Mouse (Mus musculus) heart, adult 8-10 months (tissue): Measurements from ENCODE around the gene Cnbp. TPM values are rescaled to one million over a fixed set of nuclear protein-coding genes. Genes with fewer than 3 reads are reported as not detected.

Experiments used
- DNase-seq: peaks from one replicate; pipeline ENCODE4 v3.0.0; 2022; ENCODE audit warnings: low spot score
- total RNA-seq, 4 experiments: library from RNA; stranded (reverse); gene quantifications; 2 replicates each; pipeline ENCODE4 v1.2.4; 2022

The Cnbp gene
- total RNA-seq, 4 experiments from 2014 or later: 315 to 376 (median 329) TPM

- no peak for DNase-seq
These were observed 44.9 kb downstream of the Cnbp start for GRCm38 (mm10) chr6:87806028-87806427.

GRCm38 (mm10) chr6:87805448-87805847 lies 45.5 kb downstream of the Cnbp start:
- DNase-seq: no peak

- no peak for DNase-seq
These were observed 46.0 kb downstream of the Cnbp start for GRCm38 (mm10) chr6:87804886-87805285.

- no peak for DNase-seq
These were observed 46.9 kb downstream of the Cnbp start for GRCm38 (mm10) chr6:87804036-87804435.

GRCm38 (mm10) chr6:87802462-87802861 lies 48.4 kb downstream of the Cnbp start:
- no peak for DNase-seq

GRCm38 (mm10) chr6:87799576-87799975 lies 51.3 kb downstream of the Cnbp start:
- no peak for DNase-seq

GRCm38 (mm10) chr6:87797321-87797720 lies 53.6 kb downstream of the Cnbp start:
- DNase-seq: no peak

GRCm38 (mm10) chr6:87796251-87796880 lies 54.5 kb downstream of the Cnbp start:
- DNase-seq: no peak

- DNase-seq: no peak
These were observed 55.3 kb downstream of the Cnbp start for GRCm38 (mm10) chr6:87795385-87796150.

GRCm38 (mm10) chr6:87793821-87794510 lies 56.9 kb downstream of the Cnbp start:
- no peak for DNase-seq

Other genes starting within 250 kb of the Cnbp start
- gene Aplf, start 178.9 kb downstream of the Cnbp start, total RNA-seq: 1 to 10 TPM; 2.2 to 3.0 (median 2.7) TPM
- gene Efcc1, start 120.2 kb downstream of the Cnbp start, total RNA-seq: 1 to 10 TPM in 3 of 4 experiments, under 1 TPM in 1; 0.53 to 1.2 (median 1.1) TPM
- gene Gp9, start 73.0 kb downstream of the Cnbp start, total RNA-seq: 1 to 10 TPM in 3 of 4 experiments, under 1 TPM in 1; 0.81 to 3.6 (median 1.6) TPM
- 10 to 100 TPM in 1 of 4 experiments, 1 to 10 TPM in 3; 7.9 to 13.3 (median 9.0) TPM for gene Rab43, start 38.9 kb downstream of the Cnbp start, total RNA-seq
- 1 to 10 TPM in 1 of 4 experiments, under 1 TPM in 1, not detected in 2; 0.24 to 1.9 TPM for gene Gm45140, start 15.3 kb downstream of the Cnbp start, total RNA-seq
- gene Isy1, start 12.3 kb downstream of the Cnbp start, total RNA-seq: 10 to 100 TPM; 18.4 to 28.1 (median 20.6) TPM
- gene Copg1, start 36.7 kb upstream of the Cnbp start, total RNA-seq: 10 to 100 TPM; 38.3 to 41.1 (median 40.0) TPM
- gene Hmces, start 62.8 kb upstream of the Cnbp start, total RNA-seq: 1 to 10 TPM; 7.8 to 9.4 (median 9.1) TPM
- 1 to 10 TPM in 2 of 4 experiments, under 1 TPM in 2; 0.80 to 1.4 (median 1.2) TPM for gene H1fx, start 130.5 kb upstream of the Cnbp start, total RNA-seq
- 100 to 1,000 TPM; 276 to 300 (median 281) TPM for gene Rab7, start 194.2 kb upstream of the Cnbp start, total RNA-seq
- gene Rpn1, start 233.4 kb upstream of the Cnbp start, total RNA-seq: 100 to 1,000 TPM in 3 of 4 experiments, 10 to 100 TPM in 1; 92.5 to 117 (median 111) TPM